Mouse (Mus musculus): ENCODE measurements at regions not wholly inside any gene's neighbourhood (a gene's known extent, or its start where the extent isn't known, plus 50 kb on each side); places are given as distances from the start of the nearest gene placed in this dataset.

GRCm38 (mm10) chr2:128431751-128432150 lies 159.3 kb upstream of the Spdye4c start:
- 97% methylated on average over 4 of the region's 4 CpGs for WGBS
- Histone ChIP-seq H3K4me3 (replicated peaks) (no peak overlapping the region), H3K4me2 (no peak overlapping the region), H3K4me1 (no peaks in the 10 kb centered on the region), H3K9ac (replicated peaks) (no peak overlapping the region), H3K27ac (replicated peaks) (no peak overlapping the region), H3K27me3 (replicated peaks) (no peaks in the 10 kb centered on the region), H3K36me3 (no peaks in the 10 kb centered on the region), H3K9me3 (replicated peaks) (no peaks in the 10 kb centered on the region)
- no peak for ATAC-seq (ENCODE audit: low FRiP score)

GRCm38 (mm10) chr2:128432741-128433140 lies 158.3 kb upstream of the Spdye4c start:
- Histone ChIP-seq H3K9me3 (replicated peaks) (no peaks in the 10 kb centered on the region), H3K27ac (replicated peaks) (no peak overlapping the region), H3K4me3 (replicated peaks) (no peak overlapping the region), H3K9ac (replicated peaks) (no peak overlapping the region), H3K36me3 (no peaks in the 10 kb centered on the region), H3K4me1 (no peaks in the 10 kb centered on the region), H3K4me2 (no peak overlapping the region), H3K27me3 (replicated peaks) (no peaks in the 10 kb centered on the region)
- 69% methylated on average over 3 of the region's 3 CpGs for WGBS
- ATAC-seq (ENCODE audit: low FRiP score) = no peak

GRCm38 (mm10) chr2:128433553-128434081 lies 157.4 kb upstream of the Spdye4c start:
- no peak overlapping the region for H3K4me3 ChIP-seq (replicated peaks)
- no peak overlapping the region for H3K4me2 ChIP-seq
- 91% methylated on average over 9 of the region's 9 CpGs for WGBS
- H3K4me1 ChIP-seq = no peaks in the 10 kb centered on the region
- no peaks in the 10 kb centered on the region for H3K36me3 ChIP-seq
- no peak overlapping the region for H3K9ac ChIP-seq (replicated peaks)
- H3K9me3 ChIP-seq (replicated peaks) = no peaks in the 10 kb centered on the region
- no peak for ATAC-seq (ENCODE audit: low FRiP score)
- H3K27ac ChIP-seq (replicated peaks) = no peak overlapping the region
- no peaks in the 10 kb centered on the region for H3K27me3 ChIP-seq (replicated peaks)

GRCm38 (mm10) chr2:128434200-128434977 lies 156.6 kb upstream of the Spdye4c start:
- Histone ChIP-seq H3K36me3 (no peaks in the 10 kb centered on the region), H3K27ac (replicated peaks) (no peak overlapping the region), H3K4me1 (no peaks in the 10 kb centered on the region), H3K9me3 (replicated peaks) (no peaks in the 10 kb centered on the region), H3K4me3 (replicated peaks) (no peak overlapping the region), H3K9ac (replicated peaks) (no peak overlapping the region), H3K27me3 (replicated peaks) (no peaks in the 10 kb centered on the region), H3K4me2 (no peak overlapping the region)
- 54% methylated on average over 11 of the region's 11 CpGs for WGBS
- no peak for ATAC-seq (ENCODE audit: low FRiP score)

GRCm38 (mm10) chr2:128436378-128436777 lies 154.6 kb upstream of the Spdye4c start:
- H3K4me2 ChIP-seq = no peak overlapping the region
- H3K4me1 ChIP-seq = no peaks in the 10 kb centered on the region
- 92% methylated on average over 3 of the region's 3 CpGs for WGBS
- H3K27me3 ChIP-seq (replicated peaks) = no peaks in the 10 kb centered on the region
- H3K27ac ChIP-seq (replicated peaks) = no peak overlapping the region
- H3K36me3 ChIP-seq = no peaks in the 10 kb centered on the region
- no peak for ATAC-seq (ENCODE audit: low FRiP score)
- no peaks in the 10 kb centered on the region for H3K9me3 ChIP-seq (replicated peaks)
- no peak overlapping the region for H3K9ac ChIP-seq (replicated peaks)
- no peak overlapping the region for H3K4me3 ChIP-seq (replicated peaks)

- ATAC-seq (ENCODE audit: low FRiP score) = no peak
- H3K9me3 ChIP-seq (replicated peaks) = no peaks in the 10 kb centered on the region
- no peaks in the 10 kb centered on the region for H3K36me3 ChIP-seq
- no peak overlapping the region for H3K4me2 ChIP-seq
- no peak overlapping the region for H3K4me3 ChIP-seq (replicated peaks)
- H3K27me3 ChIP-seq (replicated peaks) = no peaks in the 10 kb centered on the region
- WGBS = 68% methylated on average over 7 of the region's 7 CpGs
- no peaks in the 10 kb centered on the region for H3K4me1 ChIP-seq
- no peak overlapping the region for H3K27ac ChIP-seq (replicated peaks)
- H3K9ac ChIP-seq (replicated peaks) = no peak overlapping the region
Measured at GRCm38 (mm10) chr2:128437698-128438097, 153.3 kb upstream of the Spdye4c start.

GRCm38 (mm10) chr2:128438161-128438822 lies 152.7 kb upstream of the Spdye4c start:
- ATAC-seq (ENCODE audit: low FRiP score) = no peak
- Histone ChIP-seq H3K27ac (replicated peaks) (no peak overlapping the region), H3K9me3 (replicated peaks) (no peaks in the 10 kb centered on the region), H3K36me3 (no peaks in the 10 kb centered on the region), H3K4me1 (no peaks in the 10 kb centered on the region), H3K27me3 (replicated peaks) (no peaks in the 10 kb centered on the region), H3K4me2 (no peak overlapping the region), H3K9ac (replicated peaks) (no peak overlapping the region), H3K4me3 (replicated peaks) (no peak overlapping the region)
- WGBS = 62% methylated on average over 12 of the region's 12 CpGs

- Histone ChIP-seq H3K9me3 (replicated peaks) (no peaks in the 10 kb centered on the region), H3K4me3 (replicated peaks) (no peak overlapping the region), H3K4me1 (no peaks in the 10 kb centered on the region), H3K27ac (replicated peaks) (no peak overlapping the region), H3K36me3 (no peaks in the 10 kb centered on the region), H3K27me3 (replicated peaks) (no peaks in the 10 kb centered on the region), H3K9ac (replicated peaks) (no peak overlapping the region), H3K4me2 (no peak overlapping the region)
- ATAC-seq (ENCODE audit: low FRiP score) = no peak
- 86% methylated on average over 2 of the region's 2 CpGs for WGBS
Measured at GRCm38 (mm10) chr2:128438897-128439296, 152.1 kb upstream of the Spdye4c start.

GRCm38 (mm10) chr2:128444599-128445011 lies 146.4 kb upstream of the Spdye4c start:
- H3K9me3 ChIP-seq (replicated peaks) = no peaks in the 10 kb centered on the region
- no peaks in the 10 kb centered on the region for H3K36me3 ChIP-seq
- ATAC-seq (ENCODE audit: low FRiP score) = 0 out of 2 replicates have a peak, but pooled peaks have one; percentile 24
- H3K4me3 ChIP-seq (replicated peaks) = no peak overlapping the region
- WGBS = 51% methylated on average over 7 of the region's 7 CpGs
- no peak overlapping the region for H3K4me2 ChIP-seq
- no peak overlapping the region for H3K27ac ChIP-seq (replicated peaks)
- peaks cover 3% of the 10 kb centered on the region; the same call in 1 of the 2 replicates for H3K4me1 ChIP-seq
- H3K27me3 ChIP-seq (replicated peaks) = no peaks in the 10 kb centered on the region
- no peak overlapping the region for H3K9ac ChIP-seq (replicated peaks)

- Histone ChIP-seq H3K27ac (replicated peaks) (no peak overlapping the region), H3K4me3 (replicated peaks) (no peak overlapping the region), H3K36me3 (no peaks in the 10 kb centered on the region), H3K4me1 (peaks cover 3% of the 10 kb centered on the region; the same call in 1 of the 2 replicates), H3K4me2 (no peak overlapping the region), H3K9ac (replicated peaks) (no peak overlapping the region), H3K9me3 (replicated peaks) (no peaks in the 10 kb centered on the region), H3K27me3 (replicated peaks) (no peaks in the 10 kb centered on the region)
- ATAC-seq (ENCODE audit: low FRiP score) = no peak
- whole genome bisulfite sequencing = 94% methylated on average over 5 of the region's 5 CpGs
Measured at GRCm38 (mm10) chr2:128445443-128445842, 145.6 kb upstream of the Spdye4c start.

- Histone ChIP-seq H3K27ac (replicated peaks) (no peak overlapping the region), H3K9me3 (replicated peaks) (no peaks in the 10 kb centered on the region), H3K4me3 (replicated peaks) (no peak overlapping the region), H3K9ac (replicated peaks) (no peak overlapping the region), H3K27me3 (replicated peaks) (no peaks in the 10 kb centered on the region), H3K4me1 (peaks cover 3% of the 10 kb centered on the region; the same call in 1 of the 2 replicates), H3K4me2 (no peak overlapping the region), H3K36me3 (no peaks in the 10 kb centered on the region)
- ATAC-seq (ENCODE audit: low FRiP score) = no peak
- WGBS = 68% methylated on average over 3 of the region's 3 CpGs
Measured at GRCm38 (mm10) chr2:128449294-128449693, 141.7 kb upstream of the Spdye4c start.

GRCm38 (mm10) chr2:128450045-128450444 lies 141.0 kb upstream of the Spdye4c start:
- ATAC-seq (ENCODE audit: low FRiP score) = no peak
- Histone ChIP-seq H3K9ac (replicated peaks) (no peak overlapping the region), H3K27ac (replicated peaks) (no peak overlapping the region), H3K9me3 (replicated peaks) (no peaks in the 10 kb centered on the region), H3K27me3 (replicated peaks) (no peaks in the 10 kb centered on the region), H3K4me3 (replicated peaks) (no peak overlapping the region), H3K36me3 (no peaks in the 10 kb centered on the region), H3K4me2 (no peak overlapping the region), H3K4me1 (no peaks in the 10 kb centered on the region)
- 90% methylated on average over 4 of the region's 4 CpGs for WGBS

Data from neural tube, embryonic 15.5 days (tissue).